Mouse (Mus musculus): ENCODE results near the gene Kctd6.

DNA sequence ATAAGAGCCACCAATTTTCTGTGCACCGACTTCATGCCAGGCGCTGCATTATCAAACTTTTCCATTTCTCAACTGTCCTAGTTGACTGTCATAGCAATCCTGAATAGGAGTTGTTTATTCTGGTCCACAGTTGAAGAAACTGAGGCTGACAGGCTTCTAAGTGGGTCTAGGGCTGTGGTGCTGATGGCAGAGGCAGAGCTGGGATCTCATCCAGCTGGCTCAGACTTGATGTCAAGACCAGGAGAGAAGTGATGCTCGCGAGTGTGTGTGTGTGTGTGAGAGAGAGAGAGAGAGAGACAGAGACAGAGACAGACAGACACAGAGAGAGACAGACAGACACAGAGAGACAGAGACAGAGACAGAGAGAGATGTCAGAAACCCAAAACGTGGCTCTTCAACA, 13.2 kb upstream of the Kctd6 start:
- TF ChIP-seq CTCF (IDR thresholded peaks at IDR 0.05; ENCODE audit: extremely low read depth, insufficient read depth, insufficient read length, insufficient replicate concordance) (no peak), POLR2A (IDR thresholded peaks at IDR 0.05; ENCODE audit: low read depth, low read length) (no peak)
